Mouse (Mus musculus) telencephalon, adult 2 months (tissue): ENCODE results near the gene Shc3.

Experiments used
- DNase-seq: peaks from one replicate; pipeline ENCODE4 v3.0.0-alpha.2; 2011; ENCODE audit warnings: low read depth, low spot score

Shc3 gene

GRCm38 (mm10) chr13:51568501-51568901, 718 bp downstream of the Shc3 start:
- no peak for DNase-seq

GRCm38 (mm10) chr13:51567411-51567851, 1.8 kb downstream of the Shc3 start:
- DNase-seq, result no peak

- DNase-seq, result no peak
Measured at GRCm38 (mm10) chr13:51567078-51567395, 2.2 kb downstream of the Shc3 start.

- DNase-seq, result no peak
Measured at GRCm38 (mm10) chr13:51566371-51567077, 2.7 kb downstream of the Shc3 start.

GRCm38 (mm10) chr13:51564741-51565140, 4.5 kb downstream of the Shc3 start:
- DNase-seq, result no peak

GRCm38 (mm10) chr13:51553343-51553742, 15.9 kb downstream of the Shc3 start:
- DNase-seq, result no peak

GRCm38 (mm10) chr13:51552233-51552632, 17.0 kb downstream of the Shc3 start:
- DNase-seq, result no peak

GRCm38 (mm10) chr13:51551824-51552223, 17.4 kb downstream of the Shc3 start:
- no peak for DNase-seq

- no peak for DNase-seq
Measured at GRCm38 (mm10) chr13:51539816-51540215, 29.4 kb downstream of the Shc3 start.

GRCm38 (mm10) chr13:51535326-51535725, 33.9 kb downstream of the Shc3 start:
- no peak for DNase-seq

GRCm38 (mm10) chr13:51526480-51526879, 42.7 kb downstream of the Shc3 start:
- peak; percentile 47 for DNase-seq

- DNase-seq, result no peak
Measured at GRCm38 (mm10) chr13:51524316-51524715, 44.9 kb downstream of the Shc3 start.

GRCm38 (mm10) chr13:51523311-51523710, 45.9 kb downstream of the Shc3 start:
- peak; percentile 50 for DNase-seq

- DNase-seq, result no peak
Measured at GRCm38 (mm10) chr13:51518880-51519279, 50.3 kb downstream of the Shc3 start.

- DNase-seq, result no peak
Measured at GRCm38 (mm10) chr13:51517943-51518342, 51.3 kb downstream of the Shc3 start.

- DNase-seq, result no peak
Measured at GRCm38 (mm10) chr13:51508836-51509235, 60.4 kb downstream of the Shc3 start.

- no peak for DNase-seq
Measured at GRCm38 (mm10) chr13:51505711-51506110, 63.5 kb downstream of the Shc3 start.

GRCm38 (mm10) chr13:51499769-51500168, 69.5 kb downstream of the Shc3 start:
- no peak for DNase-seq

- DNase-seq, result no peak
Measured at GRCm38 (mm10) chr13:51493676-51494075, 75.5 kb downstream of the Shc3 start.

GRCm38 (mm10) chr13:51491649-51492435, 77.4 kb downstream of the Shc3 start:
- DNase-seq, result no peak

GRCm38 (mm10) chr13:51490195-51490594, 79.0 kb downstream of the Shc3 start:
- DNase-seq, result no peak

- no peak for DNase-seq
Measured at GRCm38 (mm10) chr13:51488945-51489344, 80.3 kb downstream of the Shc3 start.

GRCm38 (mm10) chr13:51485291-51485690, 83.9 kb downstream of the Shc3 start:
- no peak for DNase-seq
